Mouse (Mus musculus) stomach, postnatal 0 days (tissue): ENCODE data around the gene Rasgrp2.

ENCODE experiments used
- CTCF ChIP-seq: IDR thresholded peaks from 2 replicates; pipeline ENCODE4 v1.5.1; 2016; ENCODE audit warnings: antibody characterized with exemption, low read depth, mild to moderate bottlenecking, moderate library complexity
- EP300 ChIP-seq: optimal IDR thresholded peaks from 2 replicates; pipeline ENCODE3; 2016; ENCODE audit warnings: antibody characterized with exemption

DNA sequence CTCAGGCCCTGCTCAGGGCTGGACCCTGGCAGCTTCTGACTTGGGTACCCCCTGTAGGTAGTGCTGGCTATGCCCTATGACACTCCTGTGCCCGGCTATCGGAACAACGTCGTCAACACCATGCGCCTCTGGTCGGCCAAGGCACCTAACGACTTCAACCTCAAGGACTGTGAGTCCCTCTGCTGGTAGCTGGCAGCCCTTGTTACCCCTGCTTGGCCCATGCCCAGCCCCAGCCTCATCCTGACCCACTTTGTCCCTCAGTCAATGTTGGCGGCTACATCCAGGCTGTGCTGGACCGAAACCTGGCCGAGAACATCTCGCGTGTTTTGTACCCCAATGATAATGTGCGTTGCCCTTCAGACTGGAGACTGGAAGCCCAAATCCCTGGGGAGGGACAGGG lies 11.1 kb upstream of the Rasgrp2 start:
- TF ChIP-seq EP300 (no peak), CTCF (peak; percentile 27; the same call in 1 of the 2 replicates)
